Mouse (Mus musculus) kidney, adult 2 months (tissue): ENCODE data around the gene Rpn1.

Source experiments
- CTCF ChIP-seq: fragments of 200-500 bp; conservative IDR thresholded peaks from 2 replicates; pipeline ENCODE4 v1.5.1; 2011; ENCODE audit warnings: low read depth, mild to moderate bottlenecking, control low read depth, low read length, moderate library complexity, mixed read lengths; ENCODE audit not compliant: insufficient read depth, insufficient read length
- POLR2A ChIP-seq: fragments of 200-500 bp; IDR thresholded peaks from one replicate; pipeline ENCODE4 v1.6.1; 2011; ENCODE audit warnings: low read depth, low read length, control low read depth

DNA sequence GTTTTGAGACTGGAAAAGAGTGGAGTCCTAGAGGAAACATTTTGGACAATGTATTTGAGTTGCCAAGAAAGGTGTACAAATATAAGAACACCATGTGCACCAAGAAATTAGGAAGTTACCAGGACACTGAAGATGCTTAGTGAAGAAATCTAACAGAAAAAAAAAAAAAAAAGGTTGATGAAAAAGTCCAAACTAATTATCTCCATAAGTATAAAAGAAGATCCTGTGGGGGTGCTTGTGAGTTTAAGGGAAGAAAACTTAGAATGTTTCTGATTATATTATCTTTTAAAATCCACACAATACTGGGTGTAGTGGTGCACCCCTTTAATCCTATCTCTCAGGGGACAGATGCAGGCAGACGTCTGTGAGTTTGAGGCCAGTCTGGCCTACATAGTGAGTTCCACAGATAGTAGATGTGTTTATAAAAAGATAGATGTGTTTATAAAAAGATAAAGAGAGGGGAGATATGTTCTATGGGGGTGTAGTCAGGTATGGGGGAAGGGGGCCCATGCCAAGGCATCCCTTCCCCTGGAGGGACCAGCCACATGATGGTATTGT is 8.2 kb upstream of the Rpn1 start:
- TF ChIP-seq POLR2A: no peak
- TF ChIP-seq CTCF: no peak
